Mouse (Mus musculus) megakaryocyte, embryonic 14.5 days (primary cell): Measurements from ENCODE around the gene Phyhipl. TPM values are rescaled to one million over a fixed set of nuclear protein-coding genes. Genes with fewer than 3 reads are reported as not detected.

Experiments
- H3K27me3 ChIP-seq: replicated peaks from 2 replicates; pipeline ENCODE3; 2012; ENCODE audit warnings: inconsistent platforms
- H3K36me3 ChIP-seq: replicated peaks from 2 replicates; pipeline ENCODE3; 2012; ENCODE audit warnings: low read length, inconsistent platforms, mixed read lengths
- H3K4me1 ChIP-seq: 2 replicates; pipeline ENCODE4 v1.6.1; 2012; ENCODE audit warnings: inconsistent platforms
- H3K4me3 ChIP-seq: replicated peaks from 2 replicates; pipeline ENCODE3; 2012; ENCODE audit warnings: moderate library complexity, mild to moderate bottlenecking, inconsistent platforms
- H3K9me3 ChIP-seq: 2 replicates; pipeline ENCODE4 v1.6.1; 2012; ENCODE audit warnings: inconsistent platforms
- FLI1 ChIP-seq: IDR thresholded peaks from 2 replicates; pipeline ENCODE4 v1.6.1; 2012; ENCODE audit warnings: low read length, inconsistent platforms, mixed read lengths
- GATA1 ChIP-seq: IDR thresholded peaks from 3 replicates; pipeline ENCODE4 v1.6.1; 2012; ENCODE audit warnings: mixed read lengths, low read length, inconsistent platforms, borderline replicate concordance
- polyA plus RNA-seq: library from polyadenylated mRNA; stranded (reverse); fragments of >175 nt; gene quantifications from 2 replicates; pipeline ENCODE4 v1.2.3, GENCODE M21; 2012; ENCODE audit warnings: low replicate concordance; ENCODE audit not compliant: insufficient read depth

The Phyhipl gene
- polyA plus RNA-seq, 1 experiment = not detected

DNA sequence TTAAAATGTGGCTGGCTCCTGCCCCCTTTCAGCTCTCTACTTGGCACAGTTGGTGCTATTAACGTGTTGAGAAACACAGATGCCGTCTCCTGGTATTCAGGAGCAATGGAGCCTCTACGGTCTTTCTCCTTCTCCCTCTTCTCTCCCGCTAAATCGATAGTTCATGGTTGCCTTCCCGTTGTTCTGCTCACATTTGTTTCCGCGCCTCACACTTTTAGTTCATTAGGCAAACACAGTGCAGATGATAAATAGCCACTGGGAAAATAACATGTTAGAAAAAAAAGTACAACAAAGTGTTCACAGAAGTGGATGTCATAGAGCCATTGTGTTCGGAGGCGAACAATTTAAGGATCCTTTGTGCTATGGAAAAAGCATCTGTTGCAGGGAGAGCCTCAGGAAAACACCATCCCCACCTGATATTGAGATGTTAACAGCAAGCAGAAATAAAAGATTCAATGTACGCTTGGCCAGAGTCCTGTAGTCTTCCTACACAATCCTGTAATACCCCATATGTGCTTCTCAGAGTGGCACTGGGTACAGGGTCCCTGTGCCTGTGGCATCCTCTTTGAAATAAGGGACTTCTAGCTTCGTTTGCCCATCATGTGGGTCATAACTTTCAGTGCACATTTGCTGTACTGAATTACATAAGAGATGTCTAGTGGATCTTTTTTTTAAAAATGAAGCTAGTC lies 18.0 kb downstream of the Phyhipl start:
- H3K27me3 ChIP-seq = no peaks in the 10 kb centered on the region
- H3K36me3 ChIP-seq = no peaks in the 10 kb centered on the region
- H3K4me1 ChIP-seq = no peaks in the 10 kb centered on the region
- no peak overlapping the region for H3K4me3 ChIP-seq
- peaks cover 26% of the 10 kb centered on the region for H3K9me3 ChIP-seq
- TF ChIP-seq GATA1 = no peak
- TF ChIP-seq FLI1 = no peak

DNA sequence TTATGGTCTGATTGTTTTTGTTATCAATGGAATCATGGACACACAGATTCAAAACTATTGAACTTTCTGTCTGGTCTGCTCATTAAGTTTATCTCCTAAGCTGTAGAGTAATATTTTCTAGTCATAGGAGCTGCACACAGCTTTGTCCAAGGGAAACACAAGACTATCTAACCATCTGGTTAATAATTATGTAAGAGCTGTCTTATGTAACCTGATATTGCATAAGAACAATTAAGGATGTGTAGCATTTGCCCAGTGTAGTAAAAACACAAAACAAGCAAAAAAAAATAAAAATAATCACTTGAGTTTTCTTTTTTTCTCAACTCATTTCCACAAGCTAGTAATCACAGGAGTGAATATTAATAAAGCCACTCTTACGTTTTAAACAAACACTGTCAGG lies 20.5 kb downstream of the Phyhipl start:
- H3K9me3 ChIP-seq = peaks cover 10% of the 10 kb centered on the region

DNA sequence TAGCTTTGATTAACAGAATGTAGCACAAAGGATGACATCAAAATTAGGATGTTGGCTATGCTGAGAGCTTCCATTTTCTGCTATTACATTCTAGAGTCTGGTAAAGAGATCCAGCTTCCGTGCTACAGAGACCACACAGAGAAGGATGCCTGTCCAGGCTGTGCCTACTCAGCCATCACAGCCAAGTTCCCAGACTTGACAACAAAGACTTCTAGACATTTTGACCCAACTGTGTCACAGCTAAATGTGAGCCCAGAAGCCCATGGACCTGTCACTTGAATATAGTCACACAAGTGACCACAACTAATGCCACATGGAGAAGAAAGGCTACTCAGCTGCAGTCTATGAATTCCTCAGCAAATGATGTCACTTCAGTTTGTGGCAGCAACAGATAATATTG lies 24.6 kb downstream of the Phyhipl start:
- H3K27me3 ChIP-seq = no peaks in the 10 kb centered on the region
- no peak overlapping the region for H3K4me3 ChIP-seq
- H3K9me3 ChIP-seq = peaks cover 6% of the 10 kb centered on the region
- H3K4me1 ChIP-seq = no peaks in the 10 kb centered on the region
- TF ChIP-seq FLI1 = no peak
- no peak for TF ChIP-seq GATA1
- no peaks in the 10 kb centered on the region for H3K36me3 ChIP-seq

More for the DNA sequence above, 20.5 kb downstream of the Phyhipl start:
- Histone ChIP-seq H3K27me3 (no peaks in the 10 kb centered on the region), H3K4me3 (no peak overlapping the region), H3K4me1 (no peaks in the 10 kb centered on the region), H3K36me3 (no peaks in the 10 kb centered on the region)
- TF ChIP-seq GATA1 = no peak
- no peak for TF ChIP-seq FLI1

GRCm38 (mm10) chr10:70623461-70623860 lies 32.3 kb downstream of the Phyhipl start:
- TF ChIP-seq FLI1 (no peak), GATA1 (no peak)
- no peak overlapping the region for H3K4me3 ChIP-seq

GRCm38 (mm10) chr10:70616377-70616776 lies 39.4 kb downstream of the Phyhipl start:
- H3K9me3 ChIP-seq = peaks cover 4% of the 10 kb centered on the region; the same call in 1 of the 2 replicates
- H3K4me3 ChIP-seq = no peak overlapping the region
- H3K27me3 ChIP-seq = no peaks in the 10 kb centered on the region
- no peaks in the 10 kb centered on the region for H3K4me1 ChIP-seq
- H3K36me3 ChIP-seq = no peaks in the 10 kb centered on the region
- TF ChIP-seq GATA1 (no peak), FLI1 (no peak)

More at GRCm38 (mm10) chr10:70623461-70623860, 32.3 kb downstream of the Phyhipl start:
- peaks cover 8% of the 10 kb centered on the region for H3K9me3 ChIP-seq
- H3K36me3 ChIP-seq = no peaks in the 10 kb centered on the region
- no peaks in the 10 kb centered on the region for H3K27me3 ChIP-seq
- H3K4me1 ChIP-seq = no peaks in the 10 kb centered on the region

- no peaks in the 10 kb centered on the region for H3K27me3 ChIP-seq
- H3K4me3 ChIP-seq = no peak overlapping the region
- no peaks in the 10 kb centered on the region for H3K36me3 ChIP-seq
These were observed 44.1 kb downstream of the Phyhipl start for GRCm38 (mm10) chr10:70611633-70612032.

DNA sequence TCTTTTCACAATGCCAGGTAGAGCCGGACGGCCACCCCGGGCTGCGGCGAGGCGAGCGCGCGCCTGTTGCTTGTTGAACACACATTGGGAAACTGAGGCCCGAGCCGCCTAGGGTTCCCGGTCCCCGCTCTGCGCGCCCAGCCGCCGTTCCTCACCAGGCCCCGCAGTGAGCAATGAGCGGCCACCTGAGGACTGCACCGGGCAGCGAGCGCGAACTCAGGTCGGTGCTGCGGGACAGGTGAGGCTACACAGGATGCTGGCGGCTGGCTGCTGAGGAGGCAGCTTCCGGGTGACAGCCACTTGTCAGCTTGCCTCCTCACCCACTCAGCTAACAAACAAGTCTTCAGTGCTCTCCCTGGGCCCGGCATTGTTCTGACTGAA lies 55.9 kb downstream of the Phyhipl start:
- H3K4me3 ChIP-seq = peak overlapping the region; percentile 88
- H3K27me3 ChIP-seq = peaks cover 25% of the 10 kb centered on the region
- peaks cover 14% of the 10 kb centered on the region for H3K4me1 ChIP-seq
- peaks cover 24% of the 10 kb centered on the region for H3K9me3 ChIP-seq
- TF ChIP-seq GATA1 = no peak
- no peak for TF ChIP-seq FLI1
- H3K36me3 ChIP-seq = no peaks in the 10 kb centered on the region

More at GRCm38 (mm10) chr10:70611633-70612032, 44.1 kb downstream of the Phyhipl start:
- Histone ChIP-seq H3K9me3 (peaks cover 4% of the 10 kb centered on the region; the same call in 1 of the 2 replicates), H3K4me1 (no peaks in the 10 kb centered on the region)
- TF ChIP-seq FLI1 (no peak), GATA1 (no peak)

DNA sequence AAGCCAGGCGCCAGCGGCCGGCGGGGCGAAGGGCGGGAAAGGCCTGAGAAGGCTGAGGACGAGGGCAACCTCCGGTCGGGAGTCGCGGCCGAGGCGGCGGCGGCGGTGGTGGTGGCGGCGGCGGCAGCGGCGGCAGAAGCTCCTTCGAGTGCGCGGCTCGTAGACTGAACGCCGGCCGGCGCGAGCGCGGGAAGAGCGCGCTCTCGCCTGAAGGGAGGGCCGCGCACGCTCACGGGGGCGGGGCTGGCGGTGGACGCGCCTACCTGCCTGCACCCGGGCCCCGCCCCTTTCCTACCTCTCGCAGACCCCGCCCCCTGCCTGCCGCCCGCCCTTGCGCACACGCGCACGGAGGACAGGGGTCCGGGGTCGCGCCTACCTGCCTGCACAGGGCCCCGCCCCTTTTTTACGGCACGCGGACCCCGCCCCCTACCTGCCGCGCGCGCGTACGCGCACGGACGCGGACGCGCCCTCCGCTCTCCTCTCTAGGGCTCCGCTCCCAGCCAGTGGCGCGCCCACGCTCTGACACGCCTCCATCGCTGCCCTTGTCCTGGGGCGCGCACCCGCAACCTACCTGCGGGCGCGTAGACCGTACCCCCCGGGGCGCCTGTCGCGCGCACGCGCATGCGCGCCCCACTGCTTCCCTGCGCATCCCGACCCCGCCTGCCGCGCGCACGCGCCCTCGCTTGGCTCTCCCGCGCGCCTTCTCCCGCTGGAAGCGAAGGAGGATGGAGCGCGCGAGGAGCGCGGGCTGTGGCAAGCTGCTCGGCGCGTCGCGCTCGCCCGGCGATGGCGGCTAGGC lies 56.4 kb downstream of the Phyhipl start:
- Histone ChIP-seq H3K36me3 (no peaks in the 10 kb centered on the region), H3K9me3 (peaks cover 22% of the 10 kb centered on the region), H3K27me3 (peaks cover 25% of the 10 kb centered on the region), H3K4me1 (peaks cover 14% of the 10 kb centered on the region), H3K4me3 (peak overlapping the region; percentile 88)
- TF ChIP-seq FLI1 = no peak
- no peak for TF ChIP-seq GATA1

GRCm38 (mm10) chr10:70598516-70599125 lies 57.1 kb downstream of the Phyhipl start:
- peak overlapping the region; percentile 88 for H3K4me3 ChIP-seq
- H3K9me3 ChIP-seq = peaks cover 20% of the 10 kb centered on the region
- H3K4me1 ChIP-seq = peaks cover 14% of the 10 kb centered on the region
- TF ChIP-seq FLI1 (no peak), GATA1 (no peak)
- H3K27me3 ChIP-seq = peaks cover 25% of the 10 kb centered on the region
- no peaks in the 10 kb centered on the region for H3K36me3 ChIP-seq
